Mouse (Mus musculus) left cerebral cortex, postnatal 36 days (tissue): ENCODE data around the gene Isyna1. TPM values are rescaled to one million over a fixed set of nuclear protein-coding genes. Genes with fewer than 3 reads are reported as not detected.

Source experiments
- DNase-seq, 2 experiments: peaks; one replicate each; pipeline ENCODE4 v3.0.0; 2021 to 2022; ENCODE audit warnings: low spot score in 2 of 2, mixed read lengths in 1 of 2
- intact Hi-C: fragments of 180-260 bp; cut with DNase I; formaldehyde crosslinking; loops from one replicate; pipeline ENCODE4 v1.15.1; 2025
- total RNA-seq, 2 experiments: library from RNA; stranded (reverse); gene quantifications; 2 replicates each; pipeline ENCODE4 v1.2.3; 2021

Gene Isyna1
- total RNA-seq, 2 experiments from 2014 or later: 47.5 to 53.0 TPM

DNA sequence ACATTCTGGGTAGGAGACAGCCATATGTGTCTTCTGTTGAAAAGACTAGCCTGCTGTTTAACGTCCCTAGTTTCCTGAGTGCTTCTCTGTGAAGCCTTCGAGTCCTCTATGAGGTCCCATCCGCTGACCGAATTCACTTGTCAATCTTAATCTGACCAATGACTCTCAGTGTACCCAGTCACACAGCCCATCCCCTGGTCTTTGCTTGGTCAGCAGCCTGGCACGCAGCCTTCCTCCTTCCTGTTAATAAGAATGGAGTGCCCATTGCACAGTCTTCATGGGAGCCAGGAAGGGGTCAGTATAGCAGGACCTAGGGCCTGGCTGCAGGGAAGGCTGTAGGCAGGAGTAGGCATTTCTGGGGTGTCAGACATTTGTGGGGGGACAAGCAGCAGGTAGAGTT lies 20.3 kb downstream of the Isyna1 start:
- intact Hi-C loops: loop anchor here (5.0 kb wide), 2 partner anchors 88 to 143 kb away; partner anchors contain the start of gene Iqcn
- DNase-seq: no peak

DNA sequence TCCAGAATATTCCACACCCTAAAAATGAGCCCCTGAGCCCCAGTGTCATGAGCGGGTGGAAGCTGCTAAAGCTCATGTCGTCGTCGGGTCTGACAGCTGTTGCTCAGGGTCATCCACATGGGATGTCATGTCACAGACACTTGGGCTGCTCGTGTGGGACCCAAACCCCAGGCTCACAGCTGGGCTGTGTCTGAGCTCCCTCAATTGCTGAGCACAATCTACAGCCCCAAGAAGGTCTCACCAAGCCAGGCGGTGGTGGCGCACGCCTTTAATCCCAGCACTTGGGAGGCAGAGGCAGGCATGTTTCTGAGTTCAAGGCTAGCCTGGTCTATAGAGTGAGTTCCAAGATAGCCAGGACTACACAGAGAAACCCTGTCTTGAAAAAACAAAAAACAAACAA lies 21.1 kb downstream of the Isyna1 start:
- intact Hi-C loops: no loop called here
- no peak for DNase-seq

DNA sequence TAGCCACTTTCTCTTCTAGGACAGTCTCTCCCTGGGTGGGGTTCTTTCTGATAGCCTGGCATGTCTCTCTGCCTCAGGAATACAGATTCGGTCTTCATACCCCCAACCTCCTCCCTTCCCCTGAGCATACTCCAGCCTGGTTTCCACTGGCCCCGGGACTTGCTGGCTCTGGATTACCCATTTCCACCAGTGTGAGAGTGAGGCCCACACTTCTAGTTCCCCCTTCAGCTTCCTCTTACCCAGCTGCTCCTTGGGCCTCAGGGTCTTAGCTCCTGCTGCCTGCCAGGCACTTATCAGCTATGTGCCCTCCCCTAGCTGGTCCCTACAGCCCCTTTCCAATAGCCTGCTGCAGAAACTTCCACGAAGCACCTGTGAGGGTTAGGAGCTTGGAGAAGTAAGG lies 21.7 kb downstream of the Isyna1 start, which contains the start of gene Lrrc25:
Gene Lrrc25, plus strand, starts transcription at position 262 of the 400 bp plus-strand sequence.
- DNase-seq: no peak
- intact Hi-C loops: no loop called here

DNA sequence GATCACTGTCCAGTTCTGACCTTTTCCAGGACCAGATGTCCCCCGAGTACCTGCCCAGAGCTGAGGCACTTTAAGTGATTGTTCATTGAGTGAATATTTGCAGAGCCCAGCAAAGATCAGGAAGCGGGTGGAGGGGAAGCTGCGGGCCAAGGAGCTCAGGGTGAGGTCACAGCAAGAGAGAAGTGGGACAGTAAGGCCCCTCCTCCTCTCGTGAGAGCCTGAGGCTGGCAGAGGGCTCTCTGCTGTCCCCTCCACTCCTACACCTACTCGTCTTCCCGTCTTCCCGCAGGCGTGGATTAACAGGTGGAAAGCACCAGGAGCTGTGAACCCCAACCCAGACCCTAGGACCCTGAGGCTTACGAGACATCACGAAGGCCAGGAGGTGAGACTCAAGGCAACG lies 22.5 kb downstream of the Isyna1 start:
- no peak for DNase-seq
- intact Hi-C loops: no loop called here

DNA sequence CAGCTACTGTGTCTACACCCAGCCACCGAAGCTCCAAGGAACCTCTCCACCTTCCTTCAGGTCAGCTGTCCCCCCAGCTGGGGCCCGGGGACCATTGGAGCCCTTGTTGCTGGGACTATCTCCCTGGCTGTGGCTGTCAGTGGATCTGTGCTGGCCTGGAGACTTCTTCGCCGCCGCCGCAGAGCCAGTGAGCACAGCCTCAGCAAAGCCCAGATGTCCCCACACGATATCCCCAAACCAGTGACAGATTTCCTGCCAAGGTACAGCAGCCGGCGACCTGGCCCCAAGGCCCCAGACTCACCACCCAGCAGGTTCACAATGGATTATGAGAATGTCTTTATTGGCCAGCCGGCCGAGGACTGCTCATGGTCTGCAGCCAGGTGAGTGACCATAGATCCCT lies 23.8 kb downstream of the Isyna1 start:
- intact Hi-C loops: no loop called here
- DNase-seq: no peak

DNA sequence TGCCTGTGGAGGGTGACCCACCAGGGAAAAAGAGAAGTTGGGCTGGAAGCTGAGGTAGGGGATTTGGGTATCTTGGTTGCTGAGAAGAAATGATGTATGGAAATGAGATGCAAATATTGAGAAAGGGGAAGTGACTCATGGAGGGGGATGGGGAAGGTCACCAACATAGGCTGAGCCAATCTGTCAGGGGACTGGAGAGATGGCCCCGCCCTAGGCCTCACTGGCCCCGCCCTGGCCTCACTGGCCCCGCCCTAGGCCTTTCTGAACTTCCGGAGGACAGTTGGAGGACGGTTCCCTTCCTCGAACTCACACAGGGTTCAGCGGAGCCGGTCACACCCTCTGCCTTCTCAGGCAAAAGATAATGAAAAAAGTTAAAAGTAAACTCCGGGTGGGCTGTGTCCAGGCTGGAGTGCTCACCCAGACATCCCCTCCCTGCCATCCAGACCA lies 24.7 kb downstream of the Isyna1 start:
- intact Hi-C loops: no loop called here
- no peak for DNase-seq

DNA sequence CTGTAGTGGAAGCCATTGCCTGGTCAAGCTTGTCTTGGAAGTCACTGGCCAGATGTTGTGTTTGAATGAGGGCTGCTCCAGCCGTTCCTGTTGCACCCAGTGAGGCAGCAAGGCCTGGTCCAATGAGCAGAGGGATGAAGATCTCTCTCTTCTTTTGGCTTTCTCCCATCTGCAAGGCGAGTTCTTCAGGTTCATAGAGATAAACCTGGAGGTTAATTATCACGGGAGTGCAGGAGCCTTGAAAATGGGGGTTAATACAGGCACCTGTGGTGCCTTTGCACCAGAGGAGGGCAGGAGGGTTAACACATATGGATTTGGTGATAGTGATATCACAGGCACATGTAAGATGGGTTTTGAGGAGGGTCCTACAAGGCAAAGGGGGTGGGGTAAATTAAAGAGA lies 28.0 kb downstream of the Isyna1 start:
- intact Hi-C loops: no loop called here
- DNase-seq: no peak

DNA sequence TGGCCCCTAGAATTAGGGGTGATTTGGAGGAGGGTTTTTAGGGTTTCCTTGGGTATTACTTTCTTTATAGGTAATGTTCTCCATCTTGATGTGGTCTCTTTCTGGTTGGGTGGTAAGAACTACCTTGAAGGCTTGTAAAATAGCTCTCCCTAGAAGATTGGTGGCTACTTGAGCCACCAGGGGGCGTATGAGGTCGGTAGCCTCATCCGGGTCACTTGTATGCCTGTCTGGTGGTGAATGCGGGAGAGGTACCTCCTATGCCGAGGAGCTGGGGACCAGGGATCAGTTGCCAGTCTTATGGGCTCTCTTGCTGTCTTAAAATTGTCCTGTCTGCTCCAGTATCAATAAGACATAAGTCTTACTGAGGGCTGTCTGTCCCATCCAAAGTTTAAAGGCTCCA lies 30.9 kb downstream of the Isyna1 start:
- no peak for DNase-seq
- intact Hi-C loops: loop anchor here (5.0 kb wide), 1 partner anchor 37 kb away; the partner anchor contains the start of gene Pgpep1

DNA sequence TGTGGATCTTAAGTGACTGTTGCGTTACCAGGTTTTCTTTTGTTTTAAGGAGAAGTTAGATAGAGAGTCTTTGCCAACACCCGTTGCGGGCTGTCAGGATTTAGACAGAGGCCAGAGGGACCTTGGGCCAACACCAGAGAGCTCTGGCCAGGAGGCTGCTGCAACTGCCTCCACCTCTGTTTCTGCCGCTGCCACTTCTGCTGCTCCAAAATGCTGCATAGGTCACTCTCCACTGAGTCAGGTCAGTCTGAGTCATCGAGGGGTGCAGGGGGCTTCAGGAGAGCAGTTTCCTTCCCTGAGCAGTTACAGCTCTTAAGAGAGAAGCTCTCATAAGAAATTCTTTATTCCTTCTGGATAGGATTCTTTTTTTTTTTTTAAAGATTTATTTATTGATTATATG lies 32.9 kb downstream of the Isyna1 start:
- intact Hi-C loops: loop anchor here (5.0 kb wide), 1 partner anchor 35 kb away; the partner anchor contains the start of gene Pgpep1
- no peak for DNase-seq

DNA sequence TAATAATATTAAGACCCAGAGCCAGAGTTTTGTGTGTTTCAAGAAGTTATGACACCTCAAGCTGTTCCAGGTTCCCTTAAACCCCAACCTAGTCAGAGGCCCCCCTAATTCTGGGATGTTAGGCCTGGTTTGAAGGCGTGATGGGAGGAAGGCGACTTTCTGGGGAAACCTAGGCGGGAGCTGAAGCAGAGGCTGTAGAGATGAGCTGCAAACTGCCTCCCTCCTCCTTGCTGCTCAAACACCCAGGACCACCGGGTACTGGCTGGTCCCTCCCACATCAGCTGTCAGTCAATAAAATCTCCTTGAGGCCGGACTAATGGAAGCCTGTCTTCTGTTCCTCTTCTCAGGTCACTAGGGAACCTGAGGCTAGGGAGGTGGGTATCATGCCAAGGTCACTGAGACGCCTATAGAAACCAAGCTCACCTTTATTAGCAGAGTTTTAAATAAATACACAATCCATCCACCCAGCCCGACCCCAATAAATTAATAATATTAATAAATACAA lies 34.9 kb downstream of the Isyna1 start:
- no peak for DNase-seq
- intact Hi-C loops: loop anchor here (5.0 kb wide), 1 partner anchor 33 kb away; the partner anchor contains the start of gene Pgpep1

DNA sequence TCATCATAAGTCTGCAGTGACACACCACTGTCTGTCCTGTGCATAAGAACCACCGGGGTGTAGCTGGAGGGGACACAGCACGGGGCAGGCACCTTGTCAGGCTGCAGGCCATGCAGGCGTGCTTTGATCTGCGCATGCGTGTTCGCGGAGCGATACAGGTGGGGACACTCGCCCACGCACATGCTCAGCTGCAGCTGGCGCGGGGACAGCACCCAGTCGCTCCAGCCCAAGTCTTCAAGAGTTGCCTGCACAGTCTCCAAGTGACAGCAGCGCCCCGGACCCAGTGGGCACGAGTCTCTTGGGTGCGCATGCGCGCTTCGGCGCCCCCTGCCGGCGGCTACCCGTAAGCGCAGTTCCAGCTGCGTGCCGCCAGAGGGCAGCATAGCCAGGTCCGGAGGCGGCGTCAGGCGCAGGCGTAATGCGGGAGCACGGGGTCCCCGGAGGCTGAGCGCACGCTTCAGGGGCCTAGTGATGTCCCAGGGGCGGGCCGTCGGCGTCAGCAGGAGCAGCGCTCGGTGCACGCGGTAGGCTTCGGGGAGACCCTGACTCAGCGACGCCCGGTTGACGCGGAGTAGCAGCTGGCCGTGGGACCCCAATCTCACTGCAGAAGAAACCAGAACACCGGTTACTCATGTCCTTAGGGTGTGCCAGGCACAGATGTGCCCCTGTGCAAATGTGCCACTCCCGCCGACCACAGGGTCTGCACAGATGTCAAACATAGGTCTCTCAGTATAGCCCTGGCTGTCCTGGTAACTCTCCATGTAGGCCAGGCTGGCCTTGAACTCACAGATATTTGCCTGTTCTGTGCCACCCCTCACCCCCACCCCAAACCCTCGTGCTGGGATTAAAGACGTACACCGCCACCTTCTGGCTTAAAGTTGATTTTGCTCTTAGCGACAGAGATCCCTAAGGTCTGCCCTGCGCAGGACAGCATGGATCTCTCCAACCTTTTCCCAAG lies 35.7 kb downstream of the Isyna1 start:
- intact Hi-C loops: loop anchor here (5.0 kb wide), 1 partner anchor 32 kb away; the partner anchor contains the start of gene Pgpep1
- peak; percentile 91 to 93 for DNase-seq

DNA sequence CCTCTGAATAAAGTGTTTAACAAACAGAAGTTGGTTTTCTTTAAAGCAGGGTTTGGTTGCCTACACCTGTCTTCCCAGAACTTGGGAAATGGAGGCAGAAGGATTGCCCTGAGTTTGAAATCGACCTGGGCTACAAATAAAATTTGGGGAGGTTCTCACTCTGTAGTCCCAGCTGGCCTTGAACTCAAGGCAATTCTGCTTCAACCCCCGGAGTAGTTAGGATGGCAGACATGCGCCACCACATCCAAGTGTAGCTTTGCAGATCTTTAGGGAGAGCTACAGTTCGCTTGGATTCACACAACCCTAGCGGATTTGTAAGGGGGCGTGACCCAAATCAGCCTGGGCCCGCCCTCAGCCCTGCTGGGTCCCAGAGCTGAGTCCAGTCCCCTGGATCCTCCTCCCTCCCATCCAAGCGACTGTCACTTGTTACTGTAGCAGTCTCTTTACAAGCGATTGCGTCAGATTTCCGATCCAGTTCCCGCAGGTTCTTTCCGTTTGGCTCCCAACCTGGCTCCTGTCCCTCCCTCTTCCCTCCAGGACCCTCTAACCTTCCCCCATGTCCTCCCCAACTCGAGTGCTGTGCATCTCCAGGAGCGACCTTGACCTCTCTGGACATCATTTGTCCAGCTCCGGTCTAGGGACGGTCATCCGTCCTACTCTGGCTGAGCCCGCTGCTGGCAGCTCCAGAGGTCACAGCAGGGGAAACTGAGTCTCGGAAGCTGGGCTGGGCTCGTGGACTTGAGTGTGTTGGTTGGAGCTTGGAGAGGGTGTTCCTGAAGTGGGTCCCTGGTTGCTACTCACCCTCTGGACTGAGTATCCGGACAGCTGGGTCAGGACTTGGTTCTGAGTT lies 36.6 kb downstream of the Isyna1 start:
- DNase-seq: no peak
- intact Hi-C loops: no loop called here

DNA sequence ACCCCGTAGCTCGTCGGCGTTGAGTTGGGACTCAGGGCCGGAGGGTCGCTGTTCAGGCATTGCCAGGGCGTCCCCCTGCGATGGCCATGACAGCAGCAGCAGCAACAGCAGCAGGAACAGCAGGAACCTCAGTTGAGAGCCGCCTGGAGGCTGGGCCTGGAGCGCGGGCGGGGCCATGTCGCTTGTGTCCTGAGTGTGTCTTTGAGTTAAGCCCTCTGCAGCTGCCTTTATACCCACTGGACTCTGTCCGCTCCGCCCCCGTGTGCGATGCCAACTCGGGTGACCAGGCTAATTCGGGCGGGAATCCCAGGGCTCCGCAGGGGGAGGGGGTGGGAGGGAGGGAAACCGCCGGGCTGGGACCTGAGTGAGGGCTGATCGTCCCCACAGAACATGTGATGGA lies 37.3 kb downstream of the Isyna1 start:
- DNase-seq: no peak
- intact Hi-C loops: no loop called here

DNA sequence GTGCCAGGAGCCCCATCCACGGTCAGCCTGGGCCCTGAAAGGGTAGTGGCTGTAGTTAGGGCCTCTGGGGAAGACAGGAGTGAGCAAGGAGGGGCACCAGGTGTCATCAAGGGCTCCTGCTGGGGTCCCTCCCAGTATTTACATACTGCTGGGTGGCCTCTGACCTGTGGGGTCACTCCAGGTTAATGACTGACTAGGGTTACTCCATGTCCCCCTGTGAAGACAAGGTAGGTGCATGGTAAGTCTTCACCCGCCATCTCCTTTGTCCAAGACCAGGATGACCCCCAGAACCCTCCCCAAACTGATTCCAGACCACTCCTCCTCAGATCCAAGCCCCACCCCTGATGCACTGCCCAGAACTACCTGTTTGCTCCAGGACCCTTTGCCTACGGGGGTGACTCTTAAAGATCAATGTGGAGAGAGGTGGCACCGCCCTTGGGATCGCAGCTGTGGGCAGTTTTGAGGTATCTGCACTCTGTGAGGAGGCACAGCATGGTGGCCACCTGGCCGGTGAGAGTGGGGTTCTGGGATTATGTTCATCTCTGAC lies 38.2 kb downstream of the Isyna1 start, which contains the start of gene Gdf15:
Gene Gdf15, minus strand, starts transcription at position 111 of the 547 bp plus-strand sequence.
- intact Hi-C loops: no loop called here
- DNase-seq: no peak

DNA sequence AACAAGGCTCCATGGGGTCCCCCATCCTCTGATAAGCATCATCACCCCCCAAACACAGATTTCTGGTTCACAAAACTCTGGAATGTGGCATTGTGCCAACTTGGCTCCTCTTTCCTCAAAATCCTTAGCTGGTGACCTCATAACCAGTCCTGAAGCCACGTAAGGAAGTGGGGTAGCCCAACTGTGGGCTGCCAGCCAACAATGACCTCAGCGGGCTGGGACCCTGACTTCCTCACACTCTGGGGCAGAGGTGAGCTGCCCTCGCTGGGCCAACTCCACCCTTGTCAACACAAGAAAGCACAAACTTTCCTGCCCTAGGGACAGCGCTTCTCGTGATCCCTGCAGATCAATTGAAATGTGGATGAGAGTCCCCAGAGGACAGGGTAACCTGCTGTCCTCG lies 39.9 kb downstream of the Isyna1 start:
- intact Hi-C loops: no loop called here
- no peak for DNase-seq

DNA sequence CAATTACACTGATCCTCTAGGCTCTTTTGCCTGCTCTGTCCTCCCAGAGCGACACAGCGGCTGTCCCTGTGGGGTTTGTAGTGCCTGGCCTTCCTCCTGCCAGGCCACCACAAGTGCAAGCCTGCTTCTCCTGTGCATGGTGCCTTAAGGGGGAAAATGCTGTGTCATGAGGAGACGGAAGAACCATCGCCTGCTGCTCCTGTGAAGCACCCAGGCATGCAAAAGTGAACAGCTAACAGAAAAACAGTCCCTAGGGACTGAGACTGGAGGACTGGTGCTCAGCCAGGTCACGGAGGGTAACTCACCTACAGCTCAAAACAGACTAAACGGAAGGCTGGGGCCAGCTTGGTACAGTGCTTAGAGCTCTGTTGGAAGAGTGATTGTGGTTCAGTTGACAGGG lies 41.4 kb downstream of the Isyna1 start:
- intact Hi-C loops: no loop called here
- DNase-seq: no peak

DNA sequence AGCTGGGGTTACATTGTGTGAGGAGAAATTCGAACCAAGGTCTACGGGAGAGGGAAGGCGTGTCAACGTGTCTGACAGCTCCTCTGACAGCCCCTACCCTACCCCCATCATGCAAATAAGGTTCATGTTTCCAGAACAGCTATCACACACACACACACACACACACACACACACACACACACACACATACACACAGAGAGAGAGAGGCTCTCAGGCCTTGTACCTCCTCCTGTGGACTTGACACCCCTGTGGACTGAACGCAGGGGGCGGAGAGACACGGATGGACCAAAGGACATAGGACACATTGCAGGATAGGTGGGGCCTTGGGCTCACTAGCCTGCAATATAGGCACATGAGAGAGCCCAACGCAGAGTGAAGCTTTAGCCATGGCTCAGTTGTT lies 42.7 kb downstream of the Isyna1 start:
- intact Hi-C loops: no loop called here
- DNase-seq: no peak

DNA sequence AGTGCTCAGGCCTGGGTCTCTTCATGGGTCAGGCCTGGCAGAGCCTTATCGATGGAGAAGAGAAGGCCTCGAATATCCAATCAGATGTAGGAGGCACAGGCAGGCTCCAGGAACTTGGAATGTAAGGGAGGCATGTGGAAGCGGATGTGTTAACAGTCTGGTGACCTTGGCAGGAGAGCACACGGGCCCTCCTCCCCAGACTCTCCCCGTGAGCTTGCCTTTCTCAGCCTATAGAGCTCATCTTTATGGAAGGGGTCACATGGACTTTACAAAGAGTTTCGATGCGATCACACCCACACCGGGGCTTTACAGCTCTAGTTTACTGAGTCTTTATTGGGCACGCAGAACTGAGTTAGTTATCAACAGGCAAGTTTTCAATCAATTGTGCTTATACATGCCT lies 44.6 kb downstream of the Isyna1 start:
- intact Hi-C loops: no loop called here

DNA sequence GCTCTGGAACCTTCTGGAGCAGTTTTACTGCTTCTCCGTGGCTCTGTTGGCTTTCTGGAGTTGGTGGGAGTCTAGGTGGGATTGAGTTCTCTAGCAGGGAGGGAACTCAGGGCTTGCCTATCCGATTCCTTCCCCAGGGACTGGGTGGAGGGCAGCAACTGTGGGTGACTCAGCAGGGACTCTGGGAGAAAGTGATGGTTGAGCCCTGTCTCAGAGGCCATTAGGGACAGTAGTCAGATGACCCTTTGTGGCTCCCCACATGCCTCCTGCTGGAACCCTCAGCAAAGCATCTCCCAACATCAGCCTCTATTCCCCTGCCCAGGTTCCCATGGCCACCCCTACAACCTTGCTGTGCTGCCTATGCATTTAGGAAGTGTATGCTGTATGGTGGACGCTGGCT lies 48.8 kb downstream of the Isyna1 start:
- DNase-seq: no peak
- intact Hi-C loops: no loop called here

More for the DNA sequence above, 44.6 kb downstream of the Isyna1 start:
- DNase-seq: no peak

DNA sequence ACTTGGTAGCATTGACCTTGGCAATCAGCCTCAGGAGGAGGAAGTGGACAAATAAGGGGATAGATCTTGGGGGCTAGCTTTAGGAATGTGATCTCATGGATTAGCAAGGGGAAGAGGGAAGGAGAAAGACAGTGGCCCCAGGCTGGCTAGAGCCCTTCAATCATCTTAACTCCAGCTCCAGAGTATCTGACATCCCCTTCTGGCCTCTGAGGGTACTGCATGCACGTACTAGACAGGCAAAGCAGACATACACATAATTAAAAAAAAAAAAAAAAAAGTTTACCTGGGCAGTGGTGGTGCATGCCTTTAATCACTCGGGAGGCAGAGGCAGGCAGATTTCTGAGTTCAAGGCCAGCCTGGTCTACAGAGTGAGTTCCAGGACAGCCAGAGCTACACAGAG lies 49.9 kb downstream of the Isyna1 start:
- no peak for DNase-seq
- intact Hi-C loops: no loop called here
